Mouse (Mus musculus): Measurements from ENCODE around the gene Ksr1.

DNA sequence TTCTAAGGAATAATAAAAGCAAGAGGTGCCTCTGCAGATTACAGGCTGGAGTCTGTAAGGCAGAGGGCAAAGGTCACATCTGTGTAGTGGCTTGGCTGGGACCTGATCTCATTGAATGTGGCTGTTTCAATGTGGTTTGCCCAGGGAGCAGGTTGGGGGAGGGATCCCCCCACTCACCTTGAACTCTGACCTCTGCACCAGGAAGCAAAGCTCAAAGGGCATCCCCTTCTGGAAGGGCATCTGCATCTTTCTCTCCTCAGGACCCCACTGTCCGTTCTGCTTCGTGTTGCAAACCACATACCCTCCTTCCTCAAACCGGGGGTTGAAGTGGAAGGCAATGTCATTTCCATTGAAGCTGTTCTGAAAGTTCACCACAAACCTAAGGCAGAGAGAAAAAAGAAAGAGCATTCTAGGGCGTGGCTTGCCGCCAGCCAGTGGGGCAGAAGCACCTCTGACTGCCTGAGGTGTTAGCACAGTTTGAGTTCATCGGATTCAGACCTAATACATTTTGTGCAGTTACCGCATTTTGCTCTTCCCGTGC lies 173.3 kb downstream of the Ksr1 start:
- TF ChIP-seq MAZ (IDR thresholded peaks at IDR 0.05; ENCODE audit: low read depth, low read length) (no peak), MEF2A (IDR thresholded peaks at IDR 0.05; ENCODE audit: borderline replicate concordance, low read depth, low read length) (no peak), POLR2A (IDR thresholded peaks at IDR 0.05; ENCODE audit: low read depth, low read length) (no peak), MAX (IDR thresholded peaks at IDR 0.05; ENCODE audit: low read length) (no peak), HCFC1 (IDR thresholded peaks at IDR 0.05; ENCODE audit: low read depth, low read length) (no peak; the same call in 1 of the 2 replicates), CHD1 (IDR thresholded peaks at IDR 0.05; ENCODE audit: low read depth, low read length) (no peak)
